Mouse (Mus musculus) C3H10T1/2 (cell line): ENCODE measurements around the gene Olfr116. TPM values are rescaled to one million over a fixed set of nuclear protein-coding genes. Genes with fewer than 3 reads are reported as not detected.

Source experiments
- polyA plus RNA-seq, 2 experiments: library from polyadenylated mRNA; unstranded; fragments of >200 nt; fragmentation: generic; extraction: Trizol; gene quantifications; one replicate each; pipeline ENCODE4 v1.2.1; 2012; ENCODE audit warnings: missing spikeins in 2 of 2

Olfr116 gene
- not detected for polyA plus RNA-seq

GRCm38 (mm10) chr17:37627009-37627408, at the start of gene Olfr116, which contains the start of gene Olfr115:
Olfr116 (minus strand) TSS chr17:37627199.
Olfr115 (minus strand) TSS chr17:37627109.

GRCm38 (mm10) chr17:37666688-37667087, 39.7 kb upstream of the Olfr116 start, which contains the start of gene Olfr118:
Olfr118 (plus strand) TSS chr17:37666988.

GRCm38 (mm10) chr17:37663682-37664081, 36.7 kb upstream of the Olfr116 start, which contains the start of gene Olfr117:
Olfr117 (minus strand) TSS chr17:37663782.

GRCm38 (mm10) chr17:37592643-37593042, 34.4 kb downstream of the Olfr116 start, which contains the start of gene Olfr114:
Olfr114 (minus strand) TSS chr17:37592743.

GRCm38 (mm10) chr17:37577563-37577962, 49.4 kb downstream of the Olfr116 start, which contains the start of gene Olfr113:
Olfr113 (minus strand) TSS chr17:37577663.

Other genes with a start within 250 kb of the Olfr116 start
- gene Olfr105-ps, start 248.2 kb downstream of the Olfr116 start, polyA plus RNA-seq, result not detected
- not detected for gene Olfr106-ps, start 236.8 kb downstream of the Olfr116 start, polyA plus RNA-seq
- gene Olfr107, start 228.0 kb downstream of the Olfr116 start, polyA plus RNA-seq, result not detected
- gene Olfr108, start 181.7 kb downstream of the Olfr116 start, polyA plus RNA-seq, result not detected
- gene Olfr109, start 168.3 kb downstream of the Olfr116 start, polyA plus RNA-seq, result not detected
- gene H2-M2, start 143.6 kb downstream of the Olfr116 start, polyA plus RNA-seq, result not detected
- gene Olfr110, start 134.7 kb downstream of the Olfr116 start, polyA plus RNA-seq, result not detected
- gene Olfr111, start 119.2 kb downstream of the Olfr116 start, polyA plus RNA-seq, result not detected
- gene Olfr112, start 57.7 kb downstream of the Olfr116 start, polyA plus RNA-seq, result not detected
- gene Olfr113, start 49.5 kb downstream of the Olfr116 start, polyA plus RNA-seq, result not detected
- not detected for gene Olfr114, start 34.5 kb downstream of the Olfr116 start, polyA plus RNA-seq
- not detected for gene Olfr115, start 90 bp downstream of the Olfr116 start, polyA plus RNA-seq
- not detected for gene Olfr117, start 36.6 kb upstream of the Olfr116 start, polyA plus RNA-seq
- not detected for gene Olfr118, start 39.8 kb upstream of the Olfr116 start, polyA plus RNA-seq
- gene Olfr119, start 69.4 kb upstream of the Olfr116 start, polyA plus RNA-seq, result not detected
- gene Olfr120, start 94.6 kb upstream of the Olfr116 start, polyA plus RNA-seq, result not detected
- not detected for gene Olfr121, start 121.7 kb upstream of the Olfr116 start, polyA plus RNA-seq
- not detected for gene Olfr122, start 141.4 kb upstream of the Olfr116 start, polyA plus RNA-seq
- not detected for gene Olfr123, start 166.3 kb upstream of the Olfr116 start, polyA plus RNA-seq
- not detected for gene Olfr124, start 172.7 kb upstream of the Olfr116 start, polyA plus RNA-seq
- gene Olfr125, start 205.8 kb upstream of the Olfr116 start, polyA plus RNA-seq, result not detected
- gene Olfr126, start 220.3 kb upstream of the Olfr116 start, polyA plus RNA-seq, result not detected